Mouse (Mus musculus) CH12.LX (cell line): Measurements from ENCODE around the gene Tmsb4x. TPM values are rescaled to one million over a fixed set of nuclear protein-coding genes. Genes with fewer than 3 reads are reported as not detected.

Experiments used
- DNase-seq: peaks from one replicate; pipeline ENCODE4 v3.0.0-alpha.2; 2013; ENCODE audit errors: extremely low read depth
- H3K27ac ChIP-seq: 2 replicates; pipeline ENCODE4 v1.5.1; 2012; ENCODE audit warnings: low read depth, mild to moderate bottlenecking, control low read depth, moderate library complexity; ENCODE audit not compliant: insufficient read depth
- H3K27me3 ChIP-seq: replicated peaks from 2 replicates; pipeline ENCODE3; 2012; ENCODE audit warnings: inconsistent platforms
- H3K36me3 ChIP-seq, 2 experiments: replicated peaks in 1 of 2; 2 replicates each; pipeline versions ENCODE3 to v1.6.1; 2012; ENCODE audit warnings: inconsistent platforms in 1 of 2, low read length in 1 of 2, mild to moderate bottlenecking in 1 of 2, mixed read lengths in 1 of 2, moderate library complexity in 1 of 2; ENCODE audit not compliant: control insufficient read depth in 1 of 2, insufficient read depth in 1 of 2
- H3K4me1 ChIP-seq, 2 experiments: 2 replicates each; pipeline ENCODE4 v1.6.1; 2012; ENCODE audit warnings: inconsistent platforms in 1 of 2, moderate library complexity in 1 of 2; ENCODE audit not compliant: insufficient read depth in 2 of 2, control insufficient read depth in 1 of 2
- H3K4me2 ChIP-seq: 2 replicates; pipeline ENCODE4 v1.6.1; 2012; ENCODE audit warnings: low read depth, mild to moderate bottlenecking, control low read depth; ENCODE audit not compliant: poor library complexity, insufficient read depth, severe bottlenecking
- H3K4me3 ChIP-seq, 3 experiments: fragments of 150-350 bp in 1 of 3; sonication (generic) in 1 of 3; replicated peaks in 1 of 3; 2 replicates each; pipeline versions ENCODE3 to v1.5.1; 2011 to 2012; ENCODE audit warnings: low read depth in 2 of 3, low read length in 2 of 3, mild to moderate bottlenecking in 2 of 3, moderate library complexity in 2 of 3, control low read depth in 1 of 3, improper control_type of control experiment in 1 of 3, inconsistent platforms in 1 of 3, mixed read lengths in 1 of 3; ENCODE audit not compliant: poor library complexity in 1 of 3
- H3K79me2 ChIP-seq: replicated peaks from 2 replicates; pipeline ENCODE4 v1.6.1; 2012; ENCODE audit warnings: mild to moderate bottlenecking, moderate library complexity; ENCODE audit not compliant: control insufficient read depth, poor library complexity, insufficient read depth, severe bottlenecking; ENCODE audit errors: extremely low read depth
- H3K9ac ChIP-seq: 2 replicates; pipeline ENCODE4 v1.6.1; 2012; ENCODE audit warnings: low read depth, mild to moderate bottlenecking, control low read depth, moderate library complexity; ENCODE audit not compliant: insufficient read depth
- H3K9me3 ChIP-seq: replicated peaks from 2 replicates; pipeline ENCODE3; 2012; ENCODE audit warnings: low read length, inconsistent platforms, mixed read lengths
- BHLHE40 ChIP-seq: IDR thresholded peaks from 2 replicates; pipeline ENCODE4 v1.6.1; 2011; ENCODE audit warnings: mild to moderate bottlenecking, low read depth, low read length, improper control_type of control experiment
- CHD1 ChIP-seq: IDR thresholded peaks from 2 replicates; pipeline ENCODE4 v1.6.1; 2012; ENCODE audit warnings: low read depth, low read length, improper control_type of control experiment, inconsistent platforms
- CHD2 ChIP-seq: IDR thresholded peaks from 2 replicates; pipeline ENCODE4 v1.6.1; 2011; ENCODE audit warnings: low read length, improper control_type of control experiment
- CTCF ChIP-seq, 2 experiments: IDR thresholded peaks in 1 of 2; conservative IDR thresholded peaks in 1 of 2; 2 replicates each; pipeline ENCODE4 v1.5.1; 2011 to 2012; ENCODE audit warnings: low read depth in 2 of 2, low read length in 2 of 2, improper control_type of control experiment in 1 of 2, inconsistent platforms in 1 of 2, mild to moderate bottlenecking in 1 of 2, moderate library complexity in 1 of 2
- E2F4 ChIP-seq: IDR thresholded peaks from 2 replicates; pipeline ENCODE4 v1.6.1; 2011; ENCODE audit warnings: low read depth, low read length, improper control_type of control experiment; ENCODE audit not compliant: insufficient replicate concordance
- ELF1 ChIP-seq: IDR thresholded peaks from 2 replicates; pipeline ENCODE4 v1.6.1; 2014; ENCODE audit warnings: low read depth, mild to moderate bottlenecking, inconsistent platforms, low read length, improper control_type of control experiment
- EP300 ChIP-seq: IDR thresholded peaks from 2 replicates; pipeline ENCODE4 v1.6.1; 2011; ENCODE audit warnings: low read length, improper control_type of control experiment
- ETS1 ChIP-seq: conservative IDR thresholded peaks from 2 replicates; pipeline ENCODE4 v1.6.1; 2012; ENCODE audit warnings: low read depth, mild to moderate bottlenecking, inconsistent platforms, low read length, improper control_type of control experiment, moderate library complexity
- GABPA ChIP-seq: IDR thresholded peaks from 2 replicates; pipeline ENCODE4 v1.6.1; 2012; ENCODE audit warnings: low read depth, low read length, improper control_type of control experiment, inconsistent platforms; ENCODE audit not compliant: insufficient replicate concordance
- HCFC1 ChIP-seq: IDR thresholded peaks from 2 replicates; pipeline ENCODE4 v1.6.1; 2012; ENCODE audit warnings: low read depth, mild to moderate bottlenecking, inconsistent platforms, low read length, improper control_type of control experiment
- JUN ChIP-seq: IDR thresholded peaks from 2 replicates; pipeline ENCODE4 v1.6.1; 2011; ENCODE audit warnings: low read depth, mild to moderate bottlenecking, low read length, improper control_type of control experiment, moderate library complexity; ENCODE audit not compliant: insufficient read depth
- JUND ChIP-seq: conservative IDR thresholded peaks from 2 replicates; pipeline ENCODE4 v1.6.1; 2011; ENCODE audit warnings: low read depth, low read length, improper control_type of control experiment
- KAT2A ChIP-seq: IDR thresholded peaks from 2 replicates; pipeline ENCODE4 v1.6.1; 2012; ENCODE audit warnings: low read length, improper control_type of control experiment, inconsistent platforms; ENCODE audit not compliant: insufficient replicate concordance
- MAFK ChIP-seq: IDR thresholded peaks from 2 replicates; pipeline ENCODE4 v1.6.1; 2011; ENCODE audit warnings: low read length, improper control_type of control experiment; ENCODE audit not compliant: insufficient replicate concordance
- MAX ChIP-seq: IDR thresholded peaks from 2 replicates; pipeline ENCODE4 v1.6.1; 2011; ENCODE audit warnings: low read length, improper control_type of control experiment
- MAZ ChIP-seq: IDR thresholded peaks from 2 replicates; pipeline ENCODE4 v1.6.1; 2012; ENCODE audit warnings: low read depth, mild to moderate bottlenecking, inconsistent platforms, low read length, improper control_type of control experiment, moderate library complexity
- MEF2A ChIP-seq: IDR thresholded peaks from 2 replicates; pipeline ENCODE4 v1.6.1; 2014; ENCODE audit warnings: low read depth, mild to moderate bottlenecking, inconsistent platforms, low read length, improper control_type of control experiment, borderline replicate concordance
- MXI1 ChIP-seq: IDR thresholded peaks from 2 replicates; pipeline ENCODE4 v1.6.1; 2011; ENCODE audit warnings: mild to moderate bottlenecking, low read depth, low read length, improper control_type of control experiment
- MYC ChIP-seq: IDR thresholded peaks from 2 replicates; pipeline ENCODE4 v1.6.1; 2011; ENCODE audit warnings: low read depth, mild to moderate bottlenecking, improper control_type of control experiment, low read length
- NRF1 ChIP-seq: IDR thresholded peaks from 2 replicates; pipeline ENCODE4 v1.6.1; 2014; ENCODE audit warnings: low read depth, mild to moderate bottlenecking, inconsistent platforms, low read length, improper control_type of control experiment, moderate library complexity
- RAD21 ChIP-seq: IDR thresholded peaks from 2 replicates; pipeline ENCODE4 v1.6.1; 2011; ENCODE audit warnings: low read depth, mild to moderate bottlenecking, low read length, improper control_type of control experiment, moderate library complexity
- RCOR1 ChIP-seq: conservative IDR thresholded peaks from 2 replicates; pipeline ENCODE4 v1.6.1; 2012; ENCODE audit warnings: low read depth, mild to moderate bottlenecking, inconsistent platforms, low read length, improper control_type of control experiment
- SIN3A ChIP-seq: IDR thresholded peaks from 2 replicates; pipeline ENCODE4 v1.6.1; 2012; ENCODE audit warnings: low read length, improper control_type of control experiment, inconsistent platforms
- SMC3 ChIP-seq: IDR thresholded peaks from 2 replicates; pipeline ENCODE4 v1.6.1; 2011; ENCODE audit warnings: low read depth, low read length, improper control_type of control experiment
- TCF12 ChIP-seq: IDR thresholded peaks from 2 replicates; pipeline ENCODE4 v1.6.1; 2014; ENCODE audit warnings: low read depth, mild to moderate bottlenecking, inconsistent platforms, low read length, improper control_type of control experiment
- UBTF ChIP-seq: IDR thresholded peaks from 2 replicates; pipeline ENCODE4 v1.6.1; 2012; ENCODE audit warnings: low read depth, mild to moderate bottlenecking, inconsistent platforms, low read length, improper control_type of control experiment, moderate library complexity
- USF1 ChIP-seq: IDR thresholded peaks from 2 replicates; pipeline ENCODE4 v1.6.1; 2014; ENCODE audit warnings: low read depth, mild to moderate bottlenecking, inconsistent platforms, low read length, improper control_type of control experiment
- USF2 ChIP-seq: conservative IDR thresholded peaks from 2 replicates; pipeline ENCODE4 v1.6.1; 2011; ENCODE audit warnings: low read depth, low read length, improper control_type of control experiment
- ZMIZ1 ChIP-seq: IDR thresholded peaks from 2 replicates; pipeline ENCODE4 v1.6.1; 2012; ENCODE audit warnings: low read depth, mild to moderate bottlenecking, inconsistent platforms, low read length, improper control_type of control experiment
- dilution Hi-C: fragments of 300-500 bp; cut with MboI; formaldehyde crosslinking; loops from 2 replicates; pipeline ENCODE4 v1.14.3; 2020; ENCODE audit warnings: low sequenced_read_pairs; ENCODE audit not compliant: extremely low pct_unique_long_range_greater_than_20kb, extremely low pct_ligation_motif_present
- in situ Hi-C: fragments of 300-500 bp; cut with MboI; formaldehyde crosslinking; loops from 3 replicates; pipeline ENCODE4 v1.14.3; 2019; ENCODE audit warnings: low sequenced_read_pairs, low pct_ligation_motif_present, low pct_unique_long_range_greater_than_20kb, mixed read lengths
- polyA plus RNA-seq: library from polyadenylated mRNA; unstranded; fragments of >175 nt; gene quantifications from 2 replicates; pipeline ENCODE4 v1.2.1, GENCODE M21; 2012; ENCODE audit warnings: low read depth; ENCODE audit not compliant: insufficient read length
- total RNA-seq, 2 experiments: library from RNA; depleted of rRNA; stranded (reverse); fragments of 300-350 nt in 1 of 2; fragments of >200 nt in 1 of 2; gene quantifications; 2 replicates each; pipeline ENCODE4 v1.2.3; 2012 to 2014

Tmsb4x gene
- total and polyA plus RNA-seq, 3 experiments: 1,828 to 6,726 (median 2,307) TPM

DNA sequence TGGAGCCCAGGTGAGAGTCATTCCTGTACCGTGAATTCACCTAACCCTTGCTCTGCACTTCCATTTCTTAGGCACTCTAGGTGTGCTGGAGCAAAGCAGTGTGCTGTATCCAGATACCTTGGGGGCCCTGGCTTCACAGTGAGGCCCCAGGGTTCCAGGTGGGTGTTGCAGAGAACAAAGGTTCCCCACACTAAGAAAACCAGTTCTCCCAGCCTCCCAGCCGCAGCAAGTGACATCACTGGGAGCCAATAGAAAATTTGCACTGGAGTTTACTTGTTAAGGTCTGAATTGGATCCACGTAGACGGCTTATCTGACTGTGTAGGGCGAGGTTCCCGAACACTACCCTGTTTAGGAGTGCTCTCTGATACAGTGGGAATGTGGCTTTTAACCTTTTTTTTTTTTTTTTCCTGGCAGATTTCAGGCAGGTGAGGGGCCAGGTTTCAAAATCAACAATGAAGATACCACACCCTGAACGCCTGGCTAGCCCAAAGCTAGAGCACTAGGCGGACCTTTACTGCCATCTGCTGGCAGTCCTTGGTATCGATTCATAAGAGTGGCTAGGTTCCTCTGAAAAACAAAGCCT is 24.1 kb upstream of the Tmsb4x start (continued):
- 0 out of 2 replicates have a peak, but pooled peaks have one; percentile 41 for TF ChIP-seq MYC
- TF ChIP-seq TCF12: no peak
- no peak for TF ChIP-seq CHD2
- no peak for TF ChIP-seq MEF2A
- TF ChIP-seq NRF1: no peak
- TF ChIP-seq MAFK: no peak
- no peak for TF ChIP-seq MAX

GRCm38 (mm10) chrX:167231150-167231549 is 22.0 kb upstream of the Tmsb4x start:
- TF ChIP-seq NRF1 (no peak), MYC (peak; percentile 66; the same call in 1 of the 2 replicates), KAT2A (no peak), ZMIZ1 (no peak), CTCF (conservative IDR thresholded peaks at IDR 0.05 in 1 of 2, IDR thresholded peaks at IDR 0.05 in 1 of 2; ENCODE audit: low read depth in 2 of 2, low read length in 2 of 2) (no peak), RCOR1 (no peak), JUND (no peak), EP300 (no peak), SMC3 (no peak), SIN3A (no peak), ELF1 (peak; percentile 33; the same call in 1 of the 2 replicates), GABPA (no peak), MXI1 (no peak), JUN (no peak), ETS1 (peak; percentile 56), BHLHE40 (peak; percentile 94), E2F4 (no peak), TCF12 (no peak), RAD21 (no peak), USF1 (peak; percentile 73), USF2 (peak; percentile 46), CHD2 (peak; percentile 59), CHD1 (no peak), HCFC1 (no peak), MAX (peak; percentile 89), MAZ (no peak), UBTF (no peak)
- Histone ChIP-seq H3K4me3 (no peak overlapping the region), H3K9ac (no peak overlapping the region), H3K4me1 (peaks cover 15 to 36% of the 10 kb centered on the region in 2 experiments), H3K9me3 (no peaks in the 10 kb centered on the region), H3K4me2 (no peak overlapping the region), H3K27me3 (no peaks in the 10 kb centered on the region), H3K79me2 (no peaks in the 10 kb centered on the region), H3K27ac (no peak overlapping the region), H3K36me3 (no peaks in the 10 kb centered on the region)
- DNase-seq: peak; percentile 75
- in situ Hi-C loops (loop anchor here (10.0 to 25.0 kb wide), 3 partner anchors 419 to 1044 kb away; no protein-coding TSS in a partner anchor), dilution Hi-C loops (no loop called here)
